Mouse (Mus musculus) heart, adult 11 months (tissue): Measurements from ENCODE around the gene Slc6a2.

Experiments
- DNase-seq: peaks from one replicate; pipeline ENCODE4 v3.0.0; 2022

The Slc6a2 gene

GRCm38 (mm10) chr8:92959779-92960178, at the start of gene Slc6a2:
Gene Slc6a2, plus strand, starts transcription at chr8:92960079.
- DNase-seq, result no peak

DNA sequence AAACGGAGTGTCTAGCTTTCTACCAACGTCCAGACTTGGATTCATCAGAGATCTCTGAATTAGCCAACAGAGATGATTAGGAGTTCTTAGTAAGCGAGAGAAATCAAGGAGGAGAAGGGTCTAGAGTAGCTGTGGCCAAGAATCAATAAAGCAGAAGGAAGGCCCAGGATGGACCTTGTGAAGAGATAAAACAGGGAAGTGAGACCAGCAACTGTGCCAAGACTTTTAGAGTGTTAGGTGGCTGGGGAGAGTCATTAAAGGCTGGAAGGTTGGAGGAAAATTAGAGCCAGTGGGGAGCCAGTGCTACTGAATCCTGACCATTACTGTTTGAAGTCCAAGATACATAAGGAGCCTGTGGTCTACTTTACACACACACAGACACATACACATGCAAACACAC, 48.4 kb upstream of the Slc6a2 start:
- peak; percentile 78 for DNase-seq

DNA sequence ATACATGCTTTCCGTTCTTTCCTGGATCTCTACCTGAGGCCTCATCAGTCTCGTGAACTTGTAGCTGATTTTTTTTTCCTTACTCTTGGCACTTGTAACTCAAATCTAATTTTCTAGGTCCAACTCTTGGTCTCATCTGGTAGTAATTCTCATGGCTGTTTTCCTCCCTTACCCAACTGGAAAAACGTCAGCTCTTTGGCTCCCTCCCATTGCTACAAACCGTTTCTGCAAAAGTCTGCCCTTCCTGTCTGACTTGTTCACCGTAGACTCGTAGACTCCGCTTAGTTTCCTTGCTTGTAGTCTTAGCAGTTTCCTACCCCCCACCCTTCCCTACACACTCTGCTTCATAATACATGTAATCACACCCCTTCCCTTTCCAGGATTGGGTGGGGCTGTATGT, 46.5 kb upstream of the Slc6a2 start:
- DNase-seq, result peak; percentile 88

GRCm38 (mm10) chr8:92916082-92916481, 43.8 kb upstream of the Slc6a2 start:
- no peak for DNase-seq

DNA sequence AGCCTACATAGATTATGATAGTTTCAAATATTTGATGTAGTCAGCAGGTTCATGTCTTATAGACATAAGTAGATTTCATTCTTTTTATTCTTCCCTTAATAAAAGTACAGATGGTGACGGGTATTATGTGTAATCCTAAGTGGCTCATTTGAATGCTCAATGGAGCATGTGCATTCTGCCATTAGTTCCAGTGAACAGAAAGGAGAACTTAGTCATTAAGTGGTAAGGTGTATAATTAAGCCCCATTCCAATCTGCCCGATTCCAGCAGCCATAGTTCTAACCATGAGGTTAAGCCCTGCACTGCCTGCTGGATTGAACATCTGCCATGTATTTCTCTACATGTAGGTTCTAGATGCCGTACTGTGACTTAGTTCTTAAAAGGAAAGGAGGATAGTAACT, 38.1 kb upstream of the Slc6a2 start:
- DNase-seq, result no peak

DNA sequence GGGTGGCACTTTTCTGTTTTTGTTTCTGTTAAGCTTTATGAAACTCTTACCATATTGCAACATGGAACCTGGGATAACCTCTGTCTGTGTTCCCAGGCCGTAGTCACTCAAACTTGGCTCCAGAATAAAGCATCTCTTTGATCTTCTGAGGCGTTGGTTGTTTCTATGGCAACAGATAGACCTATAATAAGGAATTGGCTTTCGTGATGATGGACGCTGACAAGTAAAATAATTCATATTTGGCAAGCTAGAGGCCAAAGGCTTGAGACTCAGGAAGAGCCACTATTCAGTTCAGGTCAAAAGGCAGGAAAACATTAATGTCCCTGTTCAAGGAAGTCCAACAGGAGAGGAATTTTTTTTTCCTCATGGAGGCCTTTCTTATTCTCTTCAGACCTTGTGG, 30.9 kb upstream of the Slc6a2 start:
- peak; percentile 64 for DNase-seq

DNA sequence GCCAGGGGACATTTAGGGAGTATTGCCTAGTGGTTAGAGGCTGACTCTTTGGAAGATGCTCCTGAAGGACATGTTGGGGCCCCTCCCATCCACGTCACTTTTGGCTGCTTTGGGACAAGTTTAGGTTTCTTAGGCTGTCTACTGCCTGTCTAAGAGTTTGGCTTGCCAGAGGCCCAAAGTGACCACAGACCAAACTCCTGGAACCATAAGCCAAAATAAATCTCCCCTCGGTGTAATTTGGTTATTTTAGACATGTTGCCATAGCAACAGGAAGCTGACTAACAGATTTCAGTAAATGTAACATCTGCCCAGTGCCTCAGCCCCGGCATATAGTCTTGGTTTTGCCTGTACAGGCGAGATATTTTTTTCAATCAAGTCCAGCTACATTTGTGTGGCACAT, 21.8 kb upstream of the Slc6a2 start:
- DNase-seq, result no peak

DNA sequence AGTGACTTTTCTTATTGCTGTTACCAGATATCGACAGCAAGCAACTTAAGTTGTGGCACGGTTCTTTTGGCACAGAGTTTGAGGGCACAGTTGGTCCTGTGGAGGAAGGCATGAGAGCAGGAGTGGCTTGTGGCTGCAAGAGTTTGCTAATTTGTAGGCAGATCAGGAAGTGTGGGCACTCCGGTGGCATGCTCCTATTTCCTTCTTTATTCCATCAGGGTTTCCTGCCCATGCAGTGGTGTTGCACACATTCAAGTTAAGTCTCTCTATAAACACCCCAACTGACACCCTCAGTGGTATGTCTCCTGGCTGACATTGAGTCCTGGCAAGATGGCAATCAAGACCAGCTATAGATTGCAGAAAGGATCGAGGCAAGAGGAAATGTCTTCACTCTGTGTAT, 10.8 kb upstream of the Slc6a2 start:
- DNase-seq, result peak; percentile 71

DNA sequence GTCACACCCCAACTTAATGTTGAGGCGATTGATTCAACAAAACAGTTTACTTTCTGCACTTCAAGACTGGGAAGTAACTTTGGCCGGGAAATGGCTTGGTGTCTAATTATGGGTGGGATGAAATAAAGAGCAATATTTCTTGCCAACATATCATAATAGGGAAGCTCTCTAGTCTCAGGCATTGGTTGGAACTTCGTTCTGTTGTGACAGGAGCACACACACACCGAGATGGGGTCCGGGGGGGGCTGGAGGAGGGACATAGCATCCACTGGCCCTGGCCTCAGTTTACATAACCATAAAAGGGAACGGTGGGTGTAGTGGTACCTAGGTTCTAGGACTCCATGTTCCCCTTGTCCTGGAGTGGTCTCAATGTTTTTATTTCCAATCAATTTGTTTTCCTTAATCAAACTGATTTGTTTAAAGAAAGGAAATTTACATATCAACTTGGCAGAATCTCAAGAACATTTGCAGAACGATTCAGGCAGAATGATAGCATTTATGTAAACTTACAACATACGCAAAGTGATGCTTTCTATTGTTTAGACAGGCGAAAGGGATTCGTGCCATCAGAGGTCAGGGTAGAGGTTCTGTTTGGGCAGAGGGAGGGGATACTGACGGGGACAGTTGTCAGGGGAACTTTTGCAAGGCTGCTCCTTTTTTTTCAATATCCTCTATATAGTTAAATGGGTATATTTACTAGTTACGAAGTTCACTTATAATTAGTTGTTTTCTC, 9.1 kb upstream of the Slc6a2 start:
- peak; percentile 18 for DNase-seq

DNA sequence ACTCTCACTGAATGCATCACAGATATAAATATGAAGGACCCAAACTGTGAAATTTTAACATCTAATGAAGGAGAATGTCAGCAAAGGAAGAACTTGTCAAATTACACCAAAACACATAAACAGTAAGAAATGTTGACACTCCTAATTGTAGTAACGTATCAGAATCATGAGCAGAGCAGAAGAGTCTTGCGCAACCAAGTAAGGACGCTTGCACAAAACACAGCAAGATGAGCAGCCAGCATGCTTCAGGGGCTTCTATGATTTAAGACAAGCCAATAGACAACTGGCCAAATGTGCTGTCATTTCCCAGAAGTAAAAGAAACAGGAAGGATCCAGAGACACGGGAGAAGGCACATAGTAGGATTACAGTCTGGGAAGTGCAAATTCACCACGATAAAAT, 5.8 kb upstream of the Slc6a2 start:
- peak; percentile 25 for DNase-seq

- DNase-seq, result peak; percentile 90
Observed at GRCm38 (mm10) chr8:92960451-92960911, 602 bp downstream of the Slc6a2 start.

DNA sequence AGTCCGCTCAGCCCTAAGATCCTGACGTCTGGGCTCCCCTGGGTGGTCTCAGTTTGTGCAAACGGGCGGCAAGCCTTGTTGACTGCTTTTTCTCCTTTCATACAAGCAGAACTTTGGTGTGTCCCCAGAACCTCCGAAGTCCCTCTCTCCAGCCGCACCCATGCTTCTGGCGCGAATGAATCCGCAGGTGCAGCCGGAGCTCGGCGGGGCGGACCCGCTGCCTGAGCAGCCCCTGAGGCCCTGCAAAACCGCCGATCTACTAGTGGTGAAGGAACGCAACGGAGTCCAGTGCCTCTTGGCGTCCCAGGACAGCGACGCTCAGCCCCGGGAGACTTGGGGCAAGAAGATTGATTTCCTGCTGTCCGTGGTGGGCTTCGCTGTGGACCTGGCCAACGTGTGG, 1.2 kb downstream of the Slc6a2 start:
- no peak for DNase-seq

DNA sequence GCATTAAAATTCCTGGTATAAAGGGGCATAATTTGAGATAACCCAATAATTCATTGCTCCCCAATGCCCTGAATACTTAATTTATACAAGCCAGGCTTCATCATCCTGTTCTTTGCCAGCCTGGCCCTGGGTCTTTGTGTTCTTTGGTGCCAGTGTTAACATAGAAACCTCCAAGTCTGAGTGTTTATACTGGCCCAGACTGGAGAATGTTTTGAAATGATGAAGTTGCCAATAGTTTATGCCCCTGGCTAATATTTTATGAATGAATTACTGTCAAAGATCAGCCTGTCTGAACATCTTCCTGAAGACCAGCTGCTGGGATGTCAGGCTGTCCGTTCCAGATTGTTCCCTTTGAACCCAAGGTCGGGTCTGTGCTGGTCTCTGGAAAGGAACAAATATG, 4.7 kb downstream of the Slc6a2 start:
- DNase-seq, result no peak

DNA sequence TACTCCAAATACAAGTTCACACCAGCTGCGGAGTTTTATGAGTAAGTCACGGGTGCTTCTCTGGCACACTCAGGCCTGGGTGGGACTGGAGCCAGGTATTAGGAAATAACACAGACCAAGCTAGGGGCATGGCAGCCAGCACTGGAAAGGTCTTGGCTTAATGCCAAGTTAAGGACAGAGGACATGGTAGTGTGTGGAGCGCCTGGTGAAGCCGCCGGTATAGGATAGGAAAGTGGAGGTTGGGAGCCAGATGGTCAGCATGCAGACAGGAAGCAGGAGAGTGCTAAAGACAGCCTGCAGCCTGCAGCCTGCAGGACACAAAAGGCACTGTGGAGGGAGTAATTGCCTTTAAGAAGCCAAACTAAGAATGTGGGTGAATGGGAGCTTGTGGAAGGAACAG, 13.1 kb downstream of the Slc6a2 start:
- DNase-seq, result peak; percentile 98

GRCm38 (mm10) chr8:92976656-92977055, 16.8 kb downstream of the Slc6a2 start:
- DNase-seq, result peak; percentile 85

DNA sequence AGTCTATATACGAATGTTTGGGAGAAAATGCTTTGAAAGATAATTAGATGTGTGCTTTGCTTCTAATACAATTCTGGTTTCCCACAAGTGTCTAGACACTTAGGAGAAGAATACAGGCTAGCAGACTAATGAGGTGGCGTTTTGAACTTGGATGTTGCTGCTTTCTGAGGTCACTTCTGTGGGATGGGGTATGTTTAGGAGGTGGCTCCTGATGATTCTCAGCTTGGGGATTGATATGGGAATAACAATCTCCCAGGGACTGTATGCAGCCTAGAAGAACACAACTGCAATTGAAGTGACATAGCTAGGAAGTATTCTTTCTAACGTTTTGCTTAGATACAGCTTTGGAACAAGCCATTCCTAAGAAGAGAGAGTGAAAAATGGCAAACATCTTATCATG, 22.6 kb downstream of the Slc6a2 start:
- DNase-seq, result no peak

DNA sequence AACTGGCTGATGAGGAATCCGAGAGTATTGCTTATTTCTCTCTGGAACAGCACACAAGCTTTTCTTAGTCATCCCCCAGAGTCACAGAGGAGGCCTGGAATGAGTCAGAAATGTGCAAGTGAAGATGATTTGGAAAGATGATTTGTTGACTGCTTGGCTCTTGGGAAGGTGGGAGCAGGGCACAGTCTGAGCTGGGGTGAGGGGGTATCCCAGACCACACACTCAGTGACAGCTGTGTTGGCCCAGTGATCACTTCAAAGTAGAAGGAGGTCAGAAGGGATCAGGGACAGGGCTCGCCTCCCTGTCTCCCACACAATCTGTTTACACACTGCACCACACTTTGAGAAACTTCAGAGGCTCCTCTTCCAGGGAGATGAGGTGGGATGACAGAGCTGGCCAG, 24.5 kb downstream of the Slc6a2 start:
- DNase-seq, result peak; percentile 90

- no peak for DNase-seq
Observed at GRCm38 (mm10) chr8:92996840-92997239, 37.0 kb downstream of the Slc6a2 start.

DNA sequence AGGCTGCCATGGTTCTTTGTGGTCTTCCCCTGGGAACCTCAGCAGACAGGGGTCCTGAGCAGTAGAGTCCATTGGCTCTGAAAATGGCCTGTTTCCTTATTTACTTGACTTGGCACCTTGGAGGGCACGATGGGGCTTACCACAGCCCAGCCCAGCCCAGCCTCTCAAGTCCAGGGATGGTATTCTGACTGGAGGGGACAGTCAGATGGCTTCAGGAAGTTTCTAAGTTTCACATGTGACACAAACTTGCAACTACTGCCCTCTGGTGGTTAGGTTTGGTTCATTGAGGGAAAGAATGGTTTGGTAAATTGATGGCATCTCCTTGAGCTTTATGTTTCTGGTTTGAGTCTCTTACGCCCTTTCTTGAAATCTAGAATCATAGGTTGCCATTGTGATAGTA, 38.7 kb downstream of the Slc6a2 start:
- DNase-seq, result no peak

- DNase-seq, result peak; percentile 80
Observed at GRCm38 (mm10) chr8:93010286-93010685, 50.4 kb downstream of the Slc6a2 start.

DNA sequence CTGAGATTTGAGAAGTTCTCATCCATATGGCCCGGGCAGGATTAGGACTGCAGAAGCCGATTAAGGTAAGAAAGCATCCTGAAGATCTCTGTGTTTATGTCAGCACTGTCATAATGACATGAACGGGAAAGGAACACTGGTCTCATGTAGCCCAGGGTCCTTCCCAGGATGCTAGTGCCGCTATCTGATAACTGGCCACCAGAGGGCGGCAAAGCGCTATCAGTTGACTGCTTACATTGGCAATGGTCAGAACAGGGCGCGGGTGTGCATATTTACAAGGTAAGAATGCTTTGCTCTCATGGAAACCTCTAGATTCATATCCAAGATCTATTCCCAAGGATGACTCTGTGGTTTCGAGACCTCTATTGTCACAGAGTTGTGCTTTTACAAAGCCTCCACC, 51.6 kb downstream of the Slc6a2 start:
- DNase-seq, result peak; percentile 94

GRCm38 (mm10) chr8:93012226-93012625, 52.3 kb downstream of the Slc6a2 start:
- DNase-seq, result peak; percentile 27

GRCm38 (mm10) chr8:93014300-93014699, 54.4 kb downstream of the Slc6a2 start:
- no peak for DNase-seq

DNA sequence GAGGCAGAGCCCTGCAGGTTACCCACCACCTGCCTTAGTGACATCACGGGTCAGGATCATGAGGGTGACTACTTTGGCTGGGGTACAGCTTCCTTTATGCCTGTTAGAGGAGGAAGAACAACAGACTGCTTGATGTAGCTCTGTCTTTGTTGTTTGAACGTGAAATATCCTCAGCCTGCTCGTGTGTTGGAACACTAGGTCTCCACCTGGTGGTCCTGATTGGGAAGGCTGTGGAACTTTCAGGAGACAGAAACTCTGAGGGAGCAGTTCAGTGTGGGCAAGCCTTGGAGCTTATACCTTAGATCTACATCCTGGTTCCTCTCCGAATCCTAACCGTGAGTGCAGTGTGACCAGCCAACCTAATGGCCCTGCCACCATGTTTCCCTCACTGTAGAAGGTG, 61.9 kb downstream of the Slc6a2 start:
- DNase-seq, result no peak

- peak; percentile 30 for DNase-seq
Observed at GRCm38 (mm10) chr8:93030664-93031063, 70.8 kb downstream of the Slc6a2 start.
